Mouse (Mus musculus): ENCODE data around the gene Klkb1.

Gene Klkb1

DNA sequence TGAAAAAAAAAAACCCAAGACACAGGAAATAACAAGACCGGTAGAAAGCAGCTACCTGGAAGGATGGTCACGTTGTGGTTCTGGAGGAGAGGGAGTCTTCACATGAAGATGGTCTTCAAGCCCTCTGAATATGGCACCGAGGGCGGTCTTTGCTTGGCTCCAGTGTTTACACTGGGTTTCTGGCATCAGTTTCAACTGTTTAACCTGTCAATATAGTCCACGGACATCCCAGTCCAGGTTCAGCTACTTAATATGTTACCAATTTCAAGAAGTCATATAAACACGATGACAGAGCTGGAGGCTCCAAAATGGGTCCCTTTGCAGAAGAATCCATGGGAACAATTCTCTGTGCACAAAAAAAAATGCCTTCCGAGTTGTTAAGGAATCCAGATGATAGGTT lies at the start of gene Klkb1:
Gene Klkb1 (minus strand): TSS at position 173 of the 400 bp plus-strand sequence.
- in situ Hi-C loops (cut with MboI, MseI): no loop called here

DNA sequence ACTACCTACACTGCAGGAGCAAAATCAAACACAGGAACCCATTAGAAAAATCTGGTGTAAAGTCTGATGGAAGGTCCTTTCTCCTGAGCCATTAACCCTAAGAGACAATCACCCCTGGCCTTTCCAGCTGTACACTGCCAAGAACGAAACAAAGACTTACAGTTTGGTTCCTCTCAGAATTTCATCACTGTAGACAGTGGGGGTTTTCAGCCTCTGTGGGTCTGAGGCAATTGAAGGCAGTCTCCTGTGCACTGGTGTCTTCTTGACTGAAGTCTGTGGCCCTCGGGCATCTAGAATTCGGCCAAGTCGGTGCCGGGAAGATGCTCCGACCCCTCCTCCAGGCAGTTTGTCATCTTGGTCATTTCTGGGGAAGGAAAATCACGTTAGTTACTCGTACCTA lies 49.6 kb upstream of the Klkb1 start:
- in situ Hi-C loops (cut with MboI, MseI): loop anchor here (25.0 kb wide), 1 partner anchor 793 kb away; no protein-coding TSS in a partner anchor

DNA sequence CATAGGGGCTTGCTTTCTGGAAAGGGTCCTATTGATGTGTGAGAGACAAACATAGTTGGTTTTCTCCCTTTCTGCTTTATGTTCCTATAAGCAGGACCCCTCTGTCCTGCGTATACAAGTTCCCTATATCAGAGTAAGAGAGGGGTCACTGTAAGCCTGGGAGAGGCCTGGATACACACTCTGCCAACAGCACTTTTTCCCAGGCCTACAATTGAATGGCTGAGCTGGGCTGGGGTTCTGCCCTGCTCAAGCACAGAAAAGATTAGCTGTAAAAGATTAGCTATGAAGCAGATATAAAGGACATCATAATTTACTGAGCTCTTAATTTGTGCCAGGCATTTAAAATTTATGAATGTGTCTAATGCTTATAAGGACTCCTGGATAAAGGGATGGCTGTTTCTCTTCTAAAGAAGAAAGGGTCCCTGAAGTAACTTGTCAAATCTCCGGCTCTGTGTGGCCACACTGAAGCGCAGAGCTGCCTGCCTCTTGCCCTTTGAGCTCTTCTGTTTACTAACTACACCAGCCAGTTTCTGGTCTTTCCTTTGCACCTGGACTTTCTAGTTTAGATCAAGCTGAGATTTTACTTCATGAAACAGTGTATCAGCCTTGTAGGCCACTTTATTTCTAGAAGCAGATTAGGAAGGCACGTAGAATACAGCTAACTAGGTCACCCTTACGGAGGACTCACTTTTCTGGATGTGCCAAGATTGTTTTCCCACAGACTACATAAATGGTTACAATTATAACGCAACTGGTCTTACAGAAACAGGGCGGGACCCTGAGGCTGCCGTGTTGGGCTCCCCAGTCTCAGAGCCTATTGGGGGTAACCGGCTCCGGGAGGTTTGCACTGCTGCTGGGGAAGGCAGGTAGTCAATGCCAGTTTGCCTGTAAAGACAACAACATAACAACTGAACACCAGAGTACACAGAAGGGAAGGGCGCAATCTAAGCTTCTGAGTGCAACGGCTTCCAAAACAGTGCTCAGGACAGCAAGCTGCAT lies 47.3 kb upstream of the Klkb1 start:
- in situ Hi-C loops (cut with MboI, MseI): loop anchor here (25.0 kb wide), 1 partner anchor 795 kb away; no protein-coding TSS in a partner anchor

DNA sequence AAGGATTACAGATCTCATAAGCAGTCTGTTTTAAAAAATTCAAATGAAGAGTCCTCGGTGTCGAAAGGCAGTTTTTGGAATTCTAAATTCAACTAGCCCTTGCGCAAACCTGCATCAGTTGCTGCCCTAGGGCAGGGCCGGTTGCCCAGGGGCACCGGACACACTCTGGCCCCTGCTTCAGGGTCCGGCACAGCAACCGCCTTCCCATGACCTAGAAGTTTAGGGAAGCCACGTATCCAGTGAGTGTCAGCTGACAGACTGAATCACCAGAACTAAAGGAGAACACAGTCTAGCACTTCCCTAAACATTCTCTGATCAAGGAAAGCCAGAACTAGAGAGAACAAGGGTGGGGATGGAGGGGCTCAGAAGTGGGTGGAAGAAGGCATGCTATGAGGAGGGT lies 38.8 kb upstream of the Klkb1 start:
- in situ Hi-C loops (cut with MboI, MseI): loop anchor here (25.0 kb wide), 1 partner anchor 804 kb away; no protein-coding TSS in a partner anchor

DNA sequence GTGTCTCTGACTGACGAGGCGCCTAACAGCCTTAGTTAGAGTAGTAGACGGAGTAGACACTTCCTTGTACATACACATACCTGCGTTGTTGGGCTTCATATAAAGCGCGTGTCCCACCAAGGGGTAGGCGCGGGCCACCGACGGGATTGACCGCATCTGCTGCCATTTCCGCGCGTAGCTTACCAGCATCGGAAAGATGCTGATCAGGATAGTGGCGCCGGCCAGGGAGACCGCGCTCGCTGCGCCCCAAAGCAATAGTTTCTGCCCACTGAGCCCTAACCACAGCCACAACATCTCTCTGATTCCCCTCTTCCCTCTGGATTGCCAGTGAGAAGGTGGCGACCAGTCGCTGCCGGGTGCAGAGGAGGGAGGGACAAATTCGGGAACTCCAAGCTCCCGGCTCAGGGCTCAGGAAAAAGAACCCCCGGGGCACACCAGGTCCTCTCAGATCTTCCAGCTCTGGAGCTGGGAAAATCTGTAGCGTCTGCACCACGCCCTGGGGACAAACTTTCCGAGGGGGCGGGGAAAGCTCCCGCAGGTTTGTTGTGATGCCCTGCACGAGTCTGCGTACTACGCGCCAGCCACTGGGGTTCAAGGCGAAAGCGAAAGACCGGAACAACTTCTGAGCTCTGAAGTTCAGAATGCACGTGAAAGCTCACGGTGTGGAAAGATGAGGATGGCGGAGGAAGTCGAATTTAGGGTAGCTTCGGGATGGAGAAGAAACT lies 38.2 kb upstream of the Klkb1 start, which contains the start of gene Cyp4v3:
Gene Cyp4v3 (minus strand): TSS at position 532 of the 725 bp plus-strand sequence.
- in situ Hi-C loops (cut with MboI, MseI): loop anchor here (25.0 kb wide), 1 partner anchor 804 kb away; no protein-coding TSS in a partner anchor

DNA sequence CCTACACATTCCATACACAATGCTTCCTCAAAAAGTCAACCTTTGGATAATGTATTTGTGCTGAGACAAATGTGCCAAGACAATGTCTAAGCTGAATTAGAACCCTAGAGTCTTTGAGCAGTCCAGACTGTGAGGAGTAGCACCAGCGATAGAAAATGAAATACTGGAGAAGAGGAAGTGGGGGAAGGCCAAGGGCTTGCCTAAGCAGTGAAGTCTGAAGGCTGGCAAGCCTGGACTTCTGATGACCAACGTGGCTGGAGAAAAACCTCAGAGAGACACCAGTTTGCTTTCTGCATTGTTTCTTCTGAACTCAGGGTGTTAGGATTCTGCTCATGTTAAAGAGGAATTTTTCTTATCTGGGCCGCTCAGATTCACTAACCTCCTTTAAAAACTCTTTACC lies 36.2 kb upstream of the Klkb1 start:
- in situ Hi-C loops (cut with MboI, MseI): loop anchor here (25.0 kb wide), 1 partner anchor 806 kb away; no protein-coding TSS in a partner anchor

DNA sequence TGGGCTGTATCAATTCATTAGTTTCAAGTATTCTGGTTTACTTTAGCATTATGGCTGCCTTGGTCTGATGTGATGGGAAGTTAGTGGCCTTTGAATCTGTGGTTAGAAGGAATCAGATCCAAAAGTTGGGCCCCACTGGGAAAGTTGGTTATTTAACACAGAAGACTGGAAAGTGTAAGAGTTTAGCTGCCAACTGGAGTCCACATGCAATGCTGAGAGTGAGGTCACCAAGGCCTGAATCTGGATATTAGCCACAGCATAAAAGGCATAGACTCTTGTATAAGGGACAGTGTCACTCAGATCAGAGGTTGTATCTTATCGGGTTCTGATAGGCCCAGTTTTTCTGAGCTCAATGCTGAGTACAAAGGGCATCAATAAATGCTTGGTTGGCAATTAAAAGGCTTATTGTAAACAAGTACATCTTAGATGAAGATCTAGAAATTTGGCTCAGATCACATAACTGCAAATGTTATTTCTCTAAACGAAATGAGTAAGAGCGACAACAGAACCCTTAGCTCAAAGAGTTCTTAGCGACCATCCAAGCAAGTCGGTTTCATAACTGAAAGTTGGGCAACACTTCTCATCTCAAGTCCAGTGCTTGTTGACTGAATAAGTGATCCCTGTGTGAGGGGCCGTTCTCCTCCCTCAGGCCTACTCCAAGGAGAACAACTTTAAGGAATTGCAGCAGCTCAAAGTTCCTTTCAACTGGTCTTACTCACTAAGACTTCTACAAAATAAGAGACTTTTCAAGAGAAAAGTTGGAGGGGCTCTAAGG lies 34.7 kb upstream of the Klkb1 start:
- in situ Hi-C loops (cut with MboI, MseI): loop anchor here (25.0 kb wide), 1 partner anchor 808 kb away; no protein-coding TSS in a partner anchor

DNA sequence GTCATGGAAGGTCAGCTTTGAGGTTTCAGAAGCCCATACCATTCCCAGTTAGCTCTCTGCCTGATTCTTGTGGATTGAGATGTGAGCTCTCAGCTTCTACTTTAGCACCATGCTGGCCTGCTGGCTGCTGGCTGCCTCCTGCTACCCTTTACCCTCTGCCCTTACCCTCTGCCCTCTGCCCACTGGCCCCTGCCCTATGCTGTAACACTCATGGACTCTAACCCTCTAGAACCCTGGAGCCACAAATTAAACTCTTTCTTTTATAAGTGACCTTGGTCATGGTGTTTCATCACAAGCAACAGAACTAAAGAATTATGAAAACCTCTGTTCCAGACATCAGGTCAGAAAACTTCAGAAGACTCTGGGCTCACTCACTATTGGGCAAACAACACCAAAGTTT lies 32.4 kb upstream of the Klkb1 start:
- in situ Hi-C loops (cut with MboI, MseI): loop anchor here (25.0 kb wide), 1 partner anchor 810 kb away; no protein-coding TSS in a partner anchor

DNA sequence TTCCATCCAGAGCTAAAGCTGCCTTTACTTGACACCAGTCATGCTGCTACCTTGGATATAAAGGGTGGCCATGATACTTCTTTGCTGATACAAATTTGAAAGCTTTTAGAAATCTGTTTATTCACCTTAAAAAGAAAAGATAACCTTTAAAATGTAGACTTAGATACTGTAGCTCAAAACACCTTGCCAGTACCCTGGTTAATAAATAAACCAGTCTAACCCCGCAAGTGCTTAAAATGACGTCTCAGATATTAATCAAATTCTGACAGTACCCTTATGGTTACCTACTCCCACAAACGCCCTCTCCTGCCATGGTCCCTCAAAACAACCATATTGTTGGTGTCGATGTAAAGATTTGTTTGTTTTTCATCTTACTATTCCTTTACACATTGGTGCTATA lies 29.5 kb upstream of the Klkb1 start:
- in situ Hi-C loops (cut with MboI, MseI): no loop called here

DNA sequence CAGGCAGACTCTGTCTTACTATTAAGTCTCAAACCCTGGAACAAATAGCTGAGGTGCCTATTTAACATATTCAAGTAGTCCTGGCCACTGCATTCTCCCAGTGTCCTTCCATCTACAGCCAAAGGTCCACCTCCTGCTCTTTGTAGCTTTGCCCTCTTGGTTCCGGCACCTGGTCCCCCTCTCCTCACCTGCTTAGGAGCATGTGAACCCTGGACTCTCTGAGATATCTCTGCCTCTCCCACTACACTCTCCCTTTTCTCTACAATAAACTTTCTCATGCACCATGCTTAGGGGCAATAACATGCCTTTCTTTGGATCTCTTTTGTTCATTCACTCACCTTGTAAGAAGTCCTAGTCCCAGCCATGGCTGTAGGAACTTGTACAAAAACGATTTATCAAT lies 26.7 kb upstream of the Klkb1 start:
- in situ Hi-C loops (cut with MboI, MseI): no loop called here

DNA sequence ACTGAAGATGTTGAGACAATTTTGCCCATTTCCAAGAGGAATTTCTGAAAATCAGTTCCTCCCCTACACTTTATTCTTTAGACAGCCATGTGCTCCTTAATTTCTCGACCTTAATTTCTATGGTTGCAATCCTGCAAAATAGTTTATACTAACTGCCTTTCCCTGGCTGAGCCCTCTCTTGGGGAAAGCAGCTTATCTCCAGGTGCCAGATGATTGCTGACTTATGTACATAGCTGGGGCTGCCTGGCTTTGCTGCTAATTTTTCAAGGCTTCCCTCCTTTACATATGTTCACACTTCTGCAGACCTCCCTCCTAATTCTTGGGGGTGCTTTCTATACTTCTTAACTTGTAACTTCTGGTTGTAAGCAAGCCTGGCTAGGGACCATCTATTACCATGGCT lies 26.3 kb upstream of the Klkb1 start:
- in situ Hi-C loops (cut with MboI, MseI): no loop called here

DNA sequence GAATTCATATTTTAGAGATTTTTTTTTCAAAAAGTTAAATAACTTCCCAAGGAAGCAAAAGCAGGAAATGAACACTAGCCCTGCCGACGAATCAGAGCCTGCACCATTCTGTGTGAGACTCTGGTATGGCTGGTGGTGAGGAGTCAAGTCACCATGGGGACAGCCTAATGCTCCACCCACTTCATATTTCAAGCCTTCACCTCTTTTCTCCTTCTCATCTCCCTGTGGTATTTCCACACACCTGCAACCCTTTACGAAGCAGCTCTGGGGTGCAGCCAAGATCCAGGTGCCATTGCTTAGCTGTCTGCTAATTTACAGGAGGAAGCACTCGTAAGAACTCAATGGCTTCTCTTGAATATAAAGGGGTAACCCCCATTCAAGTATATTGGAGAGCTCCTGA lies 16.3 kb upstream of the Klkb1 start:
- in situ Hi-C loops (cut with MboI, MseI): no loop called here

DNA sequence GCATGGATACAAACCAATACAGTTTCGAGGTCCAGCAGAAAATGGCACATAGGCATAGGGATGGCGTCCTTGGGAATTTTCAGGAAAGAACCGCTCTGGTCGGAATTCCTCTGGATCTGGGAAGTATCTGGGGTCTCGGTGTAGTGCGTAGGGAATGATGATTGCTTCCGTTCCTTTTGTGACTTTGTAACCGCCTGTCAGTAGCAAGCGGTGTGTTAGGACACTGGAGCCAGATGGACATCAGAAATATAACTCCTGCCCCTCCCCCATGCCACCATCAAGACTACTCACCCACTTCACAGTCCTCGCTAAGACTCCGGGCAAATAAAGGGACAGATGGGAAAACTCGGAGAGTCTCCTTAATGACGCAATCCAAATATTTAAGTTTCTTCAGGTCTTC lies 13.7 kb upstream of the Klkb1 start, which contains the start of gene Gm45753:
Gene Gm45753 (minus strand): TSS at position 101 of the 400 bp plus-strand sequence.
- in situ Hi-C loops (cut with MboI, MseI): no loop called here

DNA sequence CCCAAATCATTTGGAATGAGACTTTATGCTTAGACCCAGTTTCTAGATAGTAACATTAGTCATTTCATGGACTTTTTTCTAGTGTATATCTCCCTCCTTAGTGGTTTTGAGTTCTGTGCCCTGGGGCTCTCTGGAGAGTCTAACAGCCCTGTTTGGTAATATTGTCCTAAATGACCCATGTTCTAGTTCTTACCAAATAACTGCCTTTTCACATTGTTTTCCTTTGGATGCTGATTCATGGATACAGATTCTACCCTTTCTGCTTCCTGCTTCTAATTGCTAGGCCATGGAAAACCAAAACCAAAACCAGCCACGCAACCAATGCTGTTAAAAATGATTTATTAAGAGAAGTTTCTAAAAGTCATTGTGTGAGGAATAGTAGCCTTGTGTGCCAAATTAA lies 10.8 kb upstream of the Klkb1 start:
- in situ Hi-C loops (cut with MboI, MseI): no loop called here

DNA sequence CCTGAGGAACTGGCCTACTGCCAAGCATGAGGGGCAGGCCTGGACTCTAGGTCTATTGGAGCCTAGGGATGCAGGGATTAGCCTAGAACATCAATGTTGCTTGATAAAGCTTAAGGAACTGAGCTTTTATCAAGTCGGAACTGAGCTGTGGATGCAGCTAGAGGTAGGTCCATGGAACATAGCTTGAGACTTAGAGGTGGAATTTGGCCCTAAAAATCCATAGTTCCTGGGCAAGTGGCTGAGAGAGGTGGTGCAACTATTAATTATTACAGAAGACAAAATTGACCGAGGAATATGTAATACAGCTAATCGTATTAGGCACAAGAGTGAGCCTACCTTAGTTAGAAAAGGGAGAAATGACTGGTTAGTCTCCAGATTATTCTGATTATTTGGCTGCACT lies 9.7 kb upstream of the Klkb1 start:
- in situ Hi-C loops (cut with MboI, MseI): no loop called here

DNA sequence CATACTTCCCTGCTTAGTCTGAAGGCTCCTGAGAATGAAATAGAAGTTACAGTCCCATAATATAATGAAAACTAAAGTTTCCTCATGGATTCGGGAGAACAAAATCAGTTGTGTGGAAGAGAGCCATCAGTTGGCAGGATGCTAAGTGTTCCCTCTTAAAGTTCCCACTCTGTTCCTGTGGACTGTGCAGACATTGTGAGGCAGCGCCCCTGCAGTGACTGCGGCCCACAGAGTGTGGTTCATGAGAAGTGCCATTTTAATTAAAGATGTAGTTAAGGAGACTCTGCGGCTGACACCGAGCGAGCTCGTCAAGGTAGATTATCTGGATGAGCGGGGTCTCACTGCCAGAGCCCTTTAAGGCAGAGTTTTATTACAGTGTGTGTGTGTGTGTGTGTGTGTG lies 7.7 kb upstream of the Klkb1 start:
- in situ Hi-C loops (cut with MboI, MseI): no loop called here

DNA sequence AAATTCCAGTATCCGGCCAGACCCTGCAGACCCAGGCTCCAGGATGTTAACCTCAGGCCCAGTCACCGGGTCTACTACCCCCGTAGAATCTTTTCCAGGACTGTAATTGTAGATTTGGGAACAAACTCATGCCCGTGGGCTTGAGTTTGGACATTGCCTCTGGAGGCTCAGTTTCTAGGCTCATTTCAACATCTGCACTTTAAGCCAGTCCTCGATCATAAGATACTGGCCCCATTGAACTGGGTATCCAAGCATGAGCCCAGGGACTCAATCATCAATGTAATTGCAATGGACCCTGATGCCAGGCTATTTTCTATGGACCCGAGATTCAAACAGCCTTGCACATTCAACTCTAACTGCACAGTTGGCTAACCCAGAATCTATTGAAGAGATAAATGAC lies 617 bp upstream of the Klkb1 start:
- in situ Hi-C loops (cut with MboI, MseI): no loop called here

DNA sequence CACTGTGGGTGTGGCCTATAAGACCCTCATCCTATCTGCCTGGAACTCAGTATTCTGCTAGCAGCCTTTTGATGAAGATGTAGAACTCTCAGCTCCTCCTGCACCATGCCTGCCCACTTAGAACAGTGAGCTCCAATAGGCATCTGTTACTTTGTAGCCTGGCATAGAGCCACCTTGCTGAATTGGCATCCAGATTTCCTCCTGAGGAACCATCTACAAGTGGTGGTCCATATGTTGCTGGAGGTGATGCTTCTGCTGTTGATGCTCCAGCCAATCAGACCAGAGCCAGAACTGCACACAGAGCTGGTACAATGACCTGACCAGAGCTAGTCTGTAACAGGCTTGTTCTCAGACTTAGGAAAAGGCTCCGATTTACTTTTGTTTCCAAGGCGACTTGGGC lies 2.9 kb downstream of the Klkb1 start:
- in situ Hi-C loops (cut with MboI, MseI): no loop called here

DNA sequence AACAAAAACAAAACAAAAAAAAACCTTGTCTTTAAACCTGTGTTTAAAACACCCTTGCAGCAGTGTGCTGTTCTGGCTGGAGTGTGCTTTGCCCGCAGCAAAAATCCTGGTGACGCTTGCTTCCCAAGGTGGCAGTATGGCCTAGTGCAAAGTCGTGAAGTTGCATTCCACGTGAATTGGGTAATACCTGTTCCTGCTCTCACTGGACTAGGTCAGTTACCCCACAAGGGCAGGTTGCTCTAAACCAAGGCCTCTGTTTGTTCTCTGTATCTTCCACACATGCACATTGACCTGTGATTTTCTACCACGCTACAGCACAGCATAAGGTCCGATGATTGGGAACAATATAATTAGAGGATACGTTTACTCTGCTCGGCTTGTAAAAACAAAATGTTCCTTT lies 13.0 kb downstream of the Klkb1 start:
- in situ Hi-C loops (cut with MboI, MseI): no loop called here

DNA sequence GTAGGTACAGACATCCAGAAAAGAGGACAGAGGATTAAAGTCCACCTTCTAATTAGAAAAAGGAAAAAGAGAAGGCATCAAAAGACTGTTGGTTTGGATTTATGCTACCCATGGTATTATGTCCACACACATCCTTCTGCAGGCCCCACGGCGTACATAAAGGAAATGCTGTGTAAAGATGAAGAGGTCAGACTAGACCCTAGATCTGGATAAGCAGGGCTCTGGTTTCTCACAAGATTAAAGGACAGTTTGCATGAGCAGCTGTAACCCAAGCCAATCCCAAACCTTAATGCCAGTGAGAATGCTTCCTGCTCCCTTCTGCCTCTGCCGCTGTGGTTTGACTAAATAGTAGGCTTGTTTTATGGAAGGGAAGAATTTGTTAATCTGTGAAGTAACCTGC lies 17.2 kb downstream of the Klkb1 start:
- in situ Hi-C loops (cut with MboI, MseI): no loop called here

DNA sequence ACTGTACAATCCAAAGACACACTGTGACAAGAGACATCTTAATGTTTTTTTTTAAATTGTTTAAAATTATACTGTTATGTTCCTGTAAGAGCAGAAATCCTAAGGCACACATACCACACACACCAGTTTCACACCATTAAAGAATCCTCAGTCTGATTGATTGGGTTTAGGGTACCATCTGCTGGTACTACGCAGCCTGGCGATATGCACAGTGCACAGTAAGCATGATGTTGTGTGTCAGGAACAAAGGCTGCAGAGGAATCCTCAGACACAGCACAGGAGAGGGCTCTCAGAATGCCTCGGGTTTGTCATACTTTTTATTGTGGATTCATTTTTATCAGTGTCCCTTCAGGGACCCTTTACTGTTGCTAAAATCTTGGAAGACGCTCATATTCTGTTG lies 20.3 kb downstream of the Klkb1 start:
- in situ Hi-C loops (cut with MboI, MseI): no loop called here

Data from T-helper 2 cell (primary cell).